In the genomic region with DNA sequence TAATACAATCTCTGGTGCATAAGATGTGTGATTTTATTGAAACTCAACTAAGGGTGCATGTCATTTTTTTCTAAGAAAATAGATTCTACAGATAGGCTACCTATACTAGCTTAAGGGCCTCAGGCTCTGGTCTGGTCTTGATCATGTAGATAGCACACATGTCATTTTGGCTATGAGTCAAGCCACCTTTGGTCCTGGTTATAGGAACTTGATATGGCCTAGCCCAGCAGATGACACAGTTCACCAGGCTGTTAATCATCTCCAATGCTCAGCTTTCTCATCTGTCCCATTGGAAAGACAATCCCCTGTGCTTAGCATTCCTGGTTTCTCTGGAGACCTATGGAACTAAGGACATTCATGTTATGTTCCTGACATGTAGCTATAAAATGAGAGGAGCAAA, we compare ENCODE assay signal across 10 mouse cellular contexts.
"Had no signal": no experiment of that assay in that cellular context is flagged by ENCODE, and none has a peak within 500 bp of the region (broad histone marks: within the 10 kb centered on the region; RNA-seq: fewer than 3 reads in every experiment).

No protein-coding gene starts in this region.

- H3K4me2 ChIP-seq: intestine, embryonic 15.5 days; limb, embryonic 12.5 days; lung, embryonic 15.5 days; midbrain, embryonic 13.5 days had no signal

- H3K9me3 ChIP-seq: intestine, embryonic 15.5 days; limb, embryonic 12.5 days; lung, embryonic 15.5 days; megakaryocyte, embryonic 14.5 days; midbrain, embryonic 13.5 days had no signal

- H3K9ac ChIP-seq: intestine, embryonic 15.5 days; limb, embryonic 12.5 days; lung, embryonic 15.5 days; midbrain, embryonic 13.5 days had no signal

- H3K27me3 ChIP-seq: intestine, embryonic 15.5 days; limb, embryonic 12.5 days; lung, embryonic 15.5 days; megakaryocyte, embryonic 14.5 days; midbrain, embryonic 13.5 days had no signal

- ATAC-seq: intestine, embryonic 15.5 days; midbrain, embryonic 13.5 days had no signal

- DNase-seq: liver; lung, postnatal 14 days; right cerebral cortex, postnatal 25 days; thymus, postnatal 4 days had no signal

- H3K4me1 ChIP-seq: intestine, embryonic 15.5 days; limb, embryonic 12.5 days; lung, embryonic 15.5 days; megakaryocyte, embryonic 14.5 days; midbrain, embryonic 13.5 days had no signal

- H3K4me3 ChIP-seq: intestine, embryonic 15.5 days; limb, embryonic 12.5 days; lung, embryonic 15.5 days; megakaryocyte, embryonic 14.5 days; midbrain, embryonic 13.5 days had no signal

- H3K36me3 ChIP-seq: intestine, embryonic 15.5 days; limb, embryonic 12.5 days; lung, embryonic 15.5 days; midbrain, embryonic 13.5 days had no signal

- H3K27ac ChIP-seq: intestine, embryonic 15.5 days; limb, embryonic 12.5 days; lung, embryonic 15.5 days; macrophage; midbrain, embryonic 13.5 days had no signal
